Mouse (Mus musculus): ENCODE measurements at regions not wholly inside any gene's neighbourhood (a gene's known extent, or its start where the extent isn't known, plus 50 kb on each side); places are given as distances from the start of the nearest gene placed in this dataset.

DNA sequence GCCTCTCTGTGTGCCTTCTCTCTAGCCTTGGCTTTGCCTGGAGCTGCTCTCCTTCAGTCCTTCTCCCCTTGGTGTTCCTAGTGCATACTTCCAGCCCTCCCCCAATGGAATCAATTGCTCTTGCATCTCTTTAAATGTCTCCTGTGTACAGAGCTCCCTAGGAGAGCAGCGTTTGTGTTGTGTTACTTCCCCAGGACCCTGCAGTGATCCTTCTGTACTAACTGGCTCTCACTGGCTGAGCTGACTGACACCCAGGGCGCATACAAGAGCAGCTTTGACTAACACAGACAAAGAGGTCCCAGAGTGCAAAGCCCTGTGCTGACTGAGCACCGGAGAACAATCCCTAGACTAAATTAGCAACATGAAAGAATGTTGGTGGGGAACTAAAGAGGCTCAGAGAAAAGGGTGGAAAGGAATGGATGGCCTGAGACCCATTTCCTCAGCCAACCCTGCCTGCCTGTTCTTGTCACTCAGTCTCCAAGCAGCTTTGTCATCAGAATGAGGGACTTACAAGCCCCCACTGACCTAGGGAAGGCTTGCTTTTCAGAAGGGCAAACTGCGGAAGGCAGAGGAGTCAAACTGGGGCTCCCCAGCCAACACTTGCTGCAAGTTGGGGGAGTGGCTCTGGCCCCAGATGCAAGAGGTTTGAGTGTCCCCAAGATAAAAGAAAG, 476.4 kb upstream of the Tmem132c start:
- DNase-seq = no peak

- DNase-seq = no peak
Observed at GRCm38 (mm10) chr5:126769031-126769430, 472.6 kb upstream of the Tmem132c start.

DNA sequence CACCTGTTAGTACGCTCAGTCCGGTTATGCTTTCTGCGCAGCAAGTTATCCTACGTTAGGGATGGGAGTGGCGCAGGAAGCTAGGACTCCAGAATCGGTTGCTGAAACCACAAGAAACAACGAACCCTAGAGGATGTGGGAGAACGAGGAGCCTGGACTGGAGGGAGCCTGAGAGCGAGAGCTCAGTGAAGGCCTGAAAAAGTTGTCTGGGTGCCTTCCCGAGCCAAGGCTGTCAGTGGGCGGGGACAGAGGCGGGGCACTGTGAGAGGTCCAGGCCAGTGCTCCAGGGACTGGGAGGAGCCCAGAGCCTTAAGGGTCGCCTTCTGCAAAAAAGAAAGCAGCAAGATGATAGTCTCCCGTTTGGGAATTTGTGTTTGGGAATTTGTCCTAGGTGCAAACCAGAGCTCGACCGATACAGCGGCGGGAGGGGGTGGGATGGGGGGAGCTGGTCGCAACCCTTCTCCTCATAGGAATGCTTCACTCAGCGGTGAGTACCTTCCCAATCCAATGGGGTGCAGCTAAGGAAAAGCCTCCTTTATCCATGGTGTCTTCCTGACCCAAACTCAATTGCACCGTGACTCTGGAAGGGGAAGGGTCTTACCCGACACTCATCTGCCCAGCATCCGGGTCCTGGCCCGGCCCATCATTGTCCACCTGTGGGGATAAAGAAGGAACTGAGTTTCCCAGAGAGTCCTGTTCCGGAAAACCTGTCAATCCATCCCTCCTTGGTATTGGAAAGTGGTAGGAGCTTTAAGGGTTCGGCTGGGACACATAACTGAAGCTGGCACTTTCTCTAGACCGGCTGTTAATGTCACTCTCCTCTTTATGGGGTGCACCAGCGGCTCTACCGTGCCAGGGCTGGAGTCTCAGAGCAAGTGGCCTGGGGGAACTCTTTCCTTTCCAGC, 453.6 kb upstream of the Tmem132c start:
- DNase-seq = peak; percentile 69 to 76

DNA sequence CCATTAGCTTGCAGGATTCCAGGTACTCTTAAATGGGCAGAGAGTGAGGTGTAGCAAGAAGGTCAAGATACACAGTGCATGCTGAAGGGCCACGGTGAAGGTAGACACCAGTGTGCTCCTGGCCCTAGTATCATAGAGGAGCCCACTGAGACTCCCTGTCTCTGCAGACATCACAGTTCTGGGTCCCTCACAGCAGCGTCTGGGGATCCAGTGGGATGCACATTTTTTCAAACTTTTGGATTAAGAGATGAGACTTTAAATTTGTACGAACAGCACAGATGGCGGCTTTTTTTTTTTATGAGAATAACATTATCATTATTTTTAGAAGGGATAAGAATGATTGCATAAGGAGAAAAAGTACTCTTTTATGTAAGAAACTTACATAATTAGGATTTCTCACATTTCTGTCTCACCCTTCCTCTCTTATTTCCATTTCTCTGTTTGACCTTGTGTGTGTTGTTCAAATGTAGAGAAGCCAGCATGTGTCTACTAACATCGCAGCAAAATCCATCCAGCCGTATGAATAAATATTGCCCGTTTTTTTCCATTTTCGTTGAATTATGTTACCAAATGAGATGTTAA, 441.8 kb upstream of the Tmem132c start:
- DNase-seq = no peak

- DNase-seq = no peak
Observed at GRCm38 (mm10) chr5:126806656-126807055, 435.0 kb upstream of the Tmem132c start.

DNA sequence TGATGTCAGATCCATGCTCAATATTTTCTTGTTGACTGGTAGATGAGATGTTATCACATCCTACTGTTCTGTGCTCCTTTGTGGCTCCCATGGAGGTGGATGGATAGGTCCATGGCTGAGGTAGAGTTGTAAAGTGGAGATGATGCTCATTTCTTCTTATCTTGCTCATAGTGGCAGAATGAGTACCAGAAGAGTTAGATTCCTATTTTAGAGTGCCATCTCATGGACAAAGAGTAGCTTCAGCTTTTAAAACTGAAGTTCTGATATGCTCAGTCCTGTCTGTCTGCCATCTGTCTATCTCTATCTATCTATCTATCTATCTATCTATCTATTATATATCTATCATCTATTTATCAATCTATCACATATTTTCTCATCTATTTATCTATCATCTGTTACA, 425.5 kb upstream of the Tmem132c start:
- DNase-seq = no peak

DNA sequence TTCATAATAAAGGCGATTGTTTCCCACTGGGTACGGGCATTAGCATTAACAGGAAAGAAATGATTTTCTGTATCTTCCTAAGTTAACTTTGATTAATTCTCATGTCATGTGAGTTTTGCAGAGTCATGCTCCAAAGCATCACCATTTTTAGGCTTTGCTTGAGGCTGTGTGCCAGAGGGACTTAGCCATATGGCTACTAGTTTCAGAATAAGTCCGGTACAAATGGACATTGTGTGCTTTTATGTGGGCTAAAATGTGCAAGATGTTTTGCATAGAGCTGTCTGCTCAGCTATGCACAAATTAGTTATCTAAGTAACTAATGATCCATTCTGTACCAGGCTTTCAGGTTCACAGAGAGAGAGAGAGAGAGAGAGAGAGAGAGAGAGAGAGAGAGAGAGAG, 406.2 kb upstream of the Tmem132c start:
- no peak for DNase-seq

DNA sequence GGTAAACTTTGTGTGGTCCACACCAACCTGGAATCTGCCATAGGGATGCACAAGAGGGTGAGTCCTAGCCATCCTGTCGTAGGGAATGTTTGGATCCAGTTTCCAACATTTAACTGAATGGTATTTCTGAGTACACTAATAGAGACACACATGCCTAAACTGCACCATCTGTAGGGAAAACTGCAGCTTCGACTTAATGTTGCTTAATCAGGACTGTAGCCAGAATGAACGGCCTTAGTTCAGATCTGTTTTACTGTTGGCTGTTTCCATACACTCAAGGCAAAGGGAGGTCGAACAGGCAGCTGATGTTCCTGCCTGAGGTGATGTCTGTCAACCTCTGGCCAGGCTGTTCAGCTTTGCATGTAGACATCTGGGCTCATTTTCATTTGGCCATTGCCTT, 399.0 kb upstream of the Tmem132c start:
- no peak for DNase-seq

DNA sequence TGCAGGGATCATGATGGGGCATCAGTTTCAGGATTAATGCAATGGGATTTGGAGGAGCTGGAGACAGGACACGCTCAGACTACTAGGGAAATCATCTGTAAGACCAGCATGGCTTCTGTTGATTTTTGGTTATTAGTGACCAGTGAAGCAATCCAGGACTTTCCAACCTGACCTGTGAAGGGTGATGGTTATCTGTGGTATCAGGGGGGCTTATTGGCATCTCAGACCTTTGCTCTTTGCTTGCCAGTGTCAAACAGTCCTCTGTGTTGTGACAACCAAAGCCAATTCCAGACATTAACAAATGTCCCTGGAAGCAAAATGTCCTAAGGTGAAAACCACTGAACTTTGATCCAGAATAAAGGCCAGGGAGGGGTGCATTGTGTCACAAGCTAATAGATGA, 379.5 kb upstream of the Tmem132c start:
- no peak for DNase-seq

GRCm38 (mm10) chr5:126875842-126876241, 365.8 kb upstream of the Tmem132c start:
- DNase-seq = no peak

DNA sequence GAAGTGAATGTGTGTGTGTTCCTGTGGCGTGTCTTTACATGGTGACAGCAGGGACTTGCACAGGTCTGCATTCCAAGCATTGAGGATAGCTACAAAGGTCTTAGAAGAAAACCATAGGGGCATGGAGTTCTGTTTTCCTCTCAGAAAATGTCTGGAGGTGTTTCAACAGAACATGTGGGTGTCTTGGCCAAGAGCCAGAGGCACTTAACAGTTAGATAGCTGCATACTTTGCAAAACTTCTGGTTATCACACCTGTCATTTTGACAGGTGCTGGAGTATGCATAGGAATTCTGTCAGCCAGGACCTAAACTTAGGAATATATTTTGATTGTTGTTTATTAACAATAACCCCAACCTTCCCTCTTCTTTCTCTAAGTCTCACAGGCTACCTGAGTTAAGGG, 350.9 kb upstream of the Tmem132c start:
- DNase-seq = no peak

DNA sequence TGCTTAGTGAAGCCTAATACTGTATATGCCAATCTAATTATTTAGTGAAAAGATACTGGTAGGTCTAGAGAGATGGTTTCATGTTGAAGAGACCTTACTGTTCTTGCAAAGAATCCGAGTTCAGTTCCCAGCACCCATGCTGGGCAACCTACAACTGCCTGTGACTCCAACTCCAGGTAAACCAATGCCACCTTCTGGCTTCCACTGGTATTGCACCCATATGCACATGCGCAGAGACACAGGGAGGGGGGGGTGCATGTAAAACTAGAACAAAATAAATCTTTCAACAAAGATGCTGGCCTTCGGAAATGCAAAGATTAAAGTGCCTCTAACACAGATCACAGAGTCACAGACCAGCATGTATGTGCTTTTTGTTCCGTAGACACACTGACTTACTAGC, 348.5 kb upstream of the Tmem132c start:
- DNase-seq = peak in 1 of 2 experiments; percentile 2

DNA sequence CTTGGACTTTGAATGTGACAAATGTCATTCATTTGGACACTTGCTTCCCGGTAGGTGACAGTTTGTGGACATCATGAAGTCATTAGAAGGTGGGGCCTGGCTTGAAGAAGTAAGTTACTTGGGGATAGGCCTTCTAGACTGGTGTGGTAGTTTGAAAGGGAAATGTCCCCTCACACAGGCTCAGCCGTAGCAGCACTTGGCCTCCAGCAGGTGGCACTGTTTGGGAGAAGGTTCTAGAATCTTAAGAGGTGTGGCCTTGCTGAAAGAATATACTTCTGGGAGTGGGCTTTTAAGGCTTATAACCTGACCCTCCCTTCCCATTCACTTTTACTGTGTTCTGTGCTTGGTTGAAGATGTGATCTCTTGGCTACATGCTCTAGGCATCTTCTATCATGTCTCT, 331.5 kb upstream of the Tmem132c start:
- DNase-seq = peak; percentile 5 to 6

GRCm38 (mm10) chr5:126917300-126917699, 324.3 kb upstream of the Tmem132c start:
- DNase-seq = no peak

GRCm38 (mm10) chr5:126933466-126933865, 308.1 kb upstream of the Tmem132c start:
- DNase-seq = no peak

- DNase-seq = no peak
Observed at GRCm38 (mm10) chr5:126944861-126945260, 296.7 kb upstream of the Tmem132c start.

GRCm38 (mm10) chr5:126954189-126954588, 287.4 kb upstream of the Tmem132c start:
- DNase-seq = no peak

DNA sequence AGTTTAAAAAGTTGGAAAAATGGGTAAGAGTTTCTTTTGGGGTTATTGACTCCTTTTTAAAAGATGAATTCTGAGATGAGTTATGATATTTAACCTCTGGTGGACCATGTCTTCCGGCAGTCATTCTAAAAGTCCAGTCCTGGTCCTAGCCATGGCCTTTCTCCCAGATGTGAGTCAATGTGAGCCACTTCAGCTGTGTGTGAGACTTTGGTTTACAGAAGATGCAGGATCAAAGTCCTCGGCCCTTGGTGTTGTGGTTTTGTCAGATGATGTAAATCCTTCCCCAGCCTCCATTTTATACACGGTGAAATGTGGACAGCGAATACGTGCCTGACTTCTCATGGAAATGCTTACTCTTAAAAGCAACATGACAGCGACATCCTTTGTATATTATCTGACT, 287.0 kb upstream of the Tmem132c start:
- DNase-seq = no peak

- DNase-seq = no peak
Observed at GRCm38 (mm10) chr5:126964577-126964976, 277.0 kb upstream of the Tmem132c start.

GRCm38 (mm10) chr5:126967076-126967475, 274.5 kb upstream of the Tmem132c start:
- no peak for DNase-seq

- no peak for DNase-seq
Observed at GRCm38 (mm10) chr5:126969373-126969772, 272.2 kb upstream of the Tmem132c start.

DNA sequence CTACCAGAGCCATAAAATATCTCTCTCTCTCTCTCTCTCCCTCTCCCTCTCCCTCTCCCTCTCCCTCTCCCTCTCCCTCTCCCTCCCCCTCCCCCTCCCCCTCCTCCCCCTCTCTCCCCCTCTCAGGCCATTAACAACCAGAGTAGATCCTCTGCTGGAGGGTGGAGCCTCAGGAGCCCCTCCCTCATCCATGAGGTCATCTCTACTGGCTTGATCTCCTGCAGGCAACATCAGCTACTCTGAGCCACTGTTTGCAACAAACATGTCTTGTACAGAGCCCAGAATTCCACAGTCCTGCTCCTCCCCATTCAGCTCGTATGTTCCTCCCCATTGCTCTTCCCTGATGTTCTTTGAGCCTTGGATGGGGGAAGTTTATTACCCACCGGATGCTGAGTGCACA, 270.3 kb upstream of the Tmem132c start:
- no peak for DNase-seq

- no peak for DNase-seq
Observed at GRCm38 (mm10) chr5:126971981-126972380, 269.6 kb upstream of the Tmem132c start.

DNA sequence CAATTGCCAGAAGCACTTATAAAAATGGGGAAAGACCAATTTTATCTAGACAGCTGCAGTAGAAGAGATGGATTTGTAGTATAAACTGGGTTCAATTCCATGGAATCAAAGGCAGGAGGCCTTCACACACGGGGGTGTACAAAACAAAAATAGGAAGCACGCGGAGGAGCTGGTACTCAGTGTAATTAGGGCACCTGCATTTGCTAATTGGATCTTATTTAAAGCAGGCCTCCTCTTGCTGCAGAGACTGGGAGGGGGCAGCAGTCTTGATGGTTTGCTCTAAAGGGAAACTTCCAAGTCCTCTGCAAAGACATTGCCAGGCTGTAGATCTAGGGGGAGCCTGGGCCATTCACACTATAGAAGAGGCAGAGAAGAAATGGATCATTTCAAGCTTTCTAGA, 268.2 kb upstream of the Tmem132c start:
- DNase-seq = no peak
